Mouse (Mus musculus) spleen, postnatal 36 days (tissue): ENCODE measurements around the gene Mrpl28.

ENCODE experiments used
- DNase-seq, 2 experiments: peaks; one replicate each; pipeline ENCODE4 v3.0.0; 2022; ENCODE audit warnings: low spot score in 2 of 2, mixed read lengths in 1 of 2

Gene Mrpl28

DNA sequence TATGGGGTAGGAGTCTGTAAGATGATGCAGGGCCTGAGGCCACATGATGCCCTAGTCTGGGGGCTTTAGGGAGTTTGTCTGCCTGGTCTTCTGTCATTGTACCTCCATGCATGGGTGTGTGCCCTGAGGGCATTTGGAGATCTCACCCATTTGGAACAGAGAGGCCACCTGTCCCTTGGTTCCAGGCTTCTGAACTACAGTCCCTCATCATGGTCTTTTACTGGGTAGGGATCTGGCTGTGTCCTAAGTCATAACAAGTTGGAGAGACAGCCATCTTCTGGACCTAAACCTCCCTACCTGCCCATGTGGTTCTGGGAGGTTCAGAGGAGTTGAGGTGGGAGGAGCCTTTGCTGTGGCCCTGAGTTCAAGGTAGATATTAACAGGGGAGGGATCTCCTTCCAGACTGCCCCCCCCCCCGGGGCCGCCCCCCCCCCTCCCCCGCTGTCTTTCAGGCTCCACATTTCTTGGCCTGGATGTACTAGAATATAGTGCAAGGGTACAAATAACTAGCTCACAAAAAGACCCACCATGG is 7.3 kb upstream of the Mrpl28 start:
- DNase-seq: no peak

DNA sequence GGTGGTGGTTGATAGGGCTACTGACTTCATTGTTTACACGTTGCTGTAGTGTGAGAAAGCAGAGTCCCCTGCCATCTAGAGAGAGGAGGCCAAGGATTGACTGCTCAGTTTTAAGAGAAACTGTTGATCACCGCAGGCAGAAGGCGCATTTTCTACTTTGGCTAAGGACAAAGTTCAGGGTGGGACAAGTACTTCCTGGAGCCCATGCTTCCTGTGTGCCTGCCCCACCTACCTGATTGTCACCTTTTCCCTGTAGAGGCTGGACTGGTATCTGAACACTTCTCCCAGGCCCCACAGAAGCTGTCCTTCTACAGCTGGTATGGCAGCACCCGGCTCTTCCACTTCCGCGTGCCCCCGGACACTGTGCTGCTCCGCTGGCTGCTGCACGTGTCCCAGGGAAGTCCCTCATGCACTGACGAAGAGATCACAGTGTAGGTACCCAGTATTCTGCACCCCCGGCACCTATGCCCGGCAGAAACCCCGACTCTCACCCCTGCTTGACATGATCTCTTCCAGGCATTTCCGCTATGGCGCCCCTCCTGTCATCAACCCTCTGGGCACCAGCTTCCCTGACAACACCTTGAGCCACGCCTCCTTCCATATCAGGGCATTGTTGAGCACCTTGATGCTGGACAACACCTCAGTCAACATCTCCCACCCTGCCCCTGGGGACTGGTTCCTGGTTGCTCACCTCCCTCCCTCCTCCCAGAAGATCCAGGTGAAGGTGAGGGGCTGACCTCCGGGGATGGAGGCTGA is 6.6 kb upstream of the Mrpl28 start:
- DNase-seq: no peak

DNA sequence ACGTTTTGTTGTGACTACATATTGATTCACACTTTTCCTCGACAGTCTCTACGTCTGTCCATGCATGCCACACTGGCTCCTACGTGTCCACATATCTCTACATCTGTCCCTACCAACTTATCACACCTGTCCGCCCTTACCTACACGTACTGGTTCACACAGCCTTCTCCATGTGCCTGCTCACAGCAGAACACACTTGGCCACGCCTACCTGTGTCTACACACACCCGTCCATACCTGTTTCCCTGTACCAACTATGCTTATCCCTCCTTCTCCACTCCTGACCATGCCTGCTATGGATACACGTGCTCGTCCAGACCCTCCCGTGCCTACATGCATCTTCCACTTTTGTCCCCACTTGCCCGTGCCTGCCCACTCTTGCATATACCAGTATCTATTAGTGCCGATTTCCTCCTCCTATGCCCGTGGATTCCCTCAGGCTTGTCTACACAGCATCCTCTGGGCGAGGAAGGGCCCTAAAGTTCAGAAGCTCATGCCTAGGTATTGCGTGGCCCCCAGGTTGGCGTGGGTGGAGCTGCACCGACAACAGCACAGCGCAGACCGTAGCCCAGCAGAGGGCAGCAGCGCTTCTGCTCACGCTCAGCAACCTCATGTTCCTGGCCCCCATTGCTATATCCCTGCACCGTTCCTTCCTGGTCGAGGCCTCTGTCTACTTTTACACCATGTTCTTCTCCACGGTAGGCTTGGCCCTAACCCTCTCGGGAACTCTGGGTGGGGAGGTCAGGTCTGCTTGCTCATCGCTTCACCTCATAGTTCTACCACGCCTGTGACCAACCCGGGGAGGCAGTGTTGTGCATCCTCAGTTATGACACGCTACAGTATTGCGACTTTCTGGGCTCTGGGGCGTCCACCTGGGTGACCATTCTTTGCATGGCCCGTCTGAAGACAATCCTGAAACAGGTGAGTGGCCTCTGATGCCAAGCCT is 3.3 kb upstream of the Mrpl28 start:
- DNase-seq: peak; percentile 43 to 54

DNA sequence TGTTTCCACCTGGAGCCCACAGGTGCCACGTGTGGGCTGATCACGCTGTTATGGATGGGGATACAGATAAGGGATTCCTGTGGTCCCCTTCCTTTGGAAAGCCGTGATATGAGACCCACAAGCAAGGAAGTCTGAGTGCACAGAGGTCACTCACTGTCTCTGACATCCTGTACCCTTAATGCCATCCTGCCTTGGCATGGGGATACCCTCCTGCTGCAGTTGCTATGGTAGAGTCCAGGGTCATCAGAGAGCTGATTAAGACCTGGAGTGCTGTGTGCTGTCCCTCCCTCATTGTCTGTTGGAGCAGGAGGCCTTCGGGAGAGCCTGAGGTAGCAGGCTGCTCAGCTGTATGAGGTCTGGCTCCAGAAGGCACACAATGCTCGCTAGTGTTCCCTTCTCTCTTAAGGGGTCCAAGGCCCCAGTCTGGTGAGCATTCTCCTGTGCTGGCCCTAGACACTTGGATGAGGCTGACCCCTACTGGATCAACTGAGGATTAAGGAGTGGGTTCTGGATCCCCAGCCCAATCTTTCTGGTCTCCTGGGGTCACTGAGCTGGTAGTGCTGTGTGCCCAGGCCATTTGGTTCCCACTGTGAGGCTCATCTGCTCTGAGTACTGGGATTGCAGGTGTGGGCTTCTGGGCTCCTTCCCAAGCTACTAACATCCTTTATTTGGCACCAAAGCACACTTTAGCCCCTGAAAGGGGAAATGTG is 714 bp upstream of the Mrpl28 start:
- no peak for DNase-seq

DNA sequence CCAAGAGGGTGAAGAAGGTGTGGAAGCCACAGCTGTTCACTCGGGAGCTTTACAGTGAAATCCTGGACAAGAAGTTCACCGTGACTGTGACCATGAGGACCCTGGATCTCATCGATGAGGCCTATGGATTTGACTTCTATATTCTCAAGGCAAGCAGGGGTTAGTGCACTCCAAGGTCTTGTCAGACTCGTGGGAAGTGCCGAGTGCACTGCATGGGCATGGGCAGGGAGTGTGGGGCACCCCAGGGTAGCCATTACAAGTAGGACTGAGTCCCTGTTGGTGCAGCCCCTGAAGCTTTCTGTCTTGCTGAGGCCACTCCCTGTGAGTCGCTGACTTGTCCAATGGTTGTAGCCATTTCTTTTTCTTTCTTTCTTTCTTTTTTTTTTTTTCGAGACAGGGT is 1.3 kb downstream of the Mrpl28 start:
- no peak for DNase-seq

DNA sequence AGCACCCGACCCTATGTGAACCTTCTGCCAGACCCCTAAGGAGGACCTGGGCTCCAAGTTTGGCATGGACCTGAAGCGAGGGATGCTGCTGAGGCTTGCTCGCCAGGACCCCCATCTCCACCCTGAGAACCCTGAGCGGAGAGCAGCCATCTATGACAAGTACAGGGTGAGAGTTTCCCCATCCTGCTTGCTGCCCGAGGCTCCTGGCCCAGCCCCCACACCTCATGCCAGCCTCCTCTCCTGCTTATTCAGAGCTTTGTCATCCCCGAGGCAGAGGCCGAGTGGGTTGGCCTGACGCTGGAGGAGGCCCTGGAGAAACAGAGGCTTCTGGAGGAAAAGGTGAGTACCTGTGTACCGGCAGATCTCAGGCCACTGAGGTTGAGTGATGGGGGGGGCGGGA is 1.9 kb downstream of the Mrpl28 start:
- DNase-seq: no peak

DNA sequence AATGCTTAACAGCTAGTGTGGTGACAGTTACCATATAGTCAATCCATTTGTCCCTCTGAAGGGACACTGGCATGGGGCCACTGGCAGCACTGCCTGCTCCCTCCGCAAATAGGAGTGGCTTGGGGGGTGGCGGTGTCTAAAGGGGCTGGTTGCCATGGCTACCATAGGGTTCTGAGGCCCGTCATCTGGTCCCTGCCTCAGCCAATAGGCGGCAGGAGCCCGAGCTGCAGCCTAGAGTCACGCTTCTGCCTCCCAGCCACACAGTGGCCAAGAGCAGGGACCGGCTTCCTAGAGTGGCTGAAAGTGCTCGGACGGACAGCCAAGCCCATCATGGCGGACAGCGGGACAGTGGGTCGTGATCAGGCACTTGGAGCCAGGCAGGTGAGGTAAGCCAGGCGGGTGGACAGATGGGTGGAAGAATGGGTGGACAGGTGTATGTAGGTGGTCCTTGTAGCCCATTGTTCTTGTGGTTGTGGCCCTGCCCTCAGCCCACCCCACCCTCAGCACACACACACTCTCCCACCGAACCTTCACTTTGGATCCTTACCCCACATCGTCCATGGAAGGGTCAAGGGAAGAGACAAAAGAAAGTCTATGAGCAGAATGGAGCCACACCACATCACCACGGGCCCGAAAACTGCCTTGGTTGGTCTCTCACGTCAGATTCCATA is 7.9 kb downstream of the Mrpl28 start:
- no peak for DNase-seq

DNA sequence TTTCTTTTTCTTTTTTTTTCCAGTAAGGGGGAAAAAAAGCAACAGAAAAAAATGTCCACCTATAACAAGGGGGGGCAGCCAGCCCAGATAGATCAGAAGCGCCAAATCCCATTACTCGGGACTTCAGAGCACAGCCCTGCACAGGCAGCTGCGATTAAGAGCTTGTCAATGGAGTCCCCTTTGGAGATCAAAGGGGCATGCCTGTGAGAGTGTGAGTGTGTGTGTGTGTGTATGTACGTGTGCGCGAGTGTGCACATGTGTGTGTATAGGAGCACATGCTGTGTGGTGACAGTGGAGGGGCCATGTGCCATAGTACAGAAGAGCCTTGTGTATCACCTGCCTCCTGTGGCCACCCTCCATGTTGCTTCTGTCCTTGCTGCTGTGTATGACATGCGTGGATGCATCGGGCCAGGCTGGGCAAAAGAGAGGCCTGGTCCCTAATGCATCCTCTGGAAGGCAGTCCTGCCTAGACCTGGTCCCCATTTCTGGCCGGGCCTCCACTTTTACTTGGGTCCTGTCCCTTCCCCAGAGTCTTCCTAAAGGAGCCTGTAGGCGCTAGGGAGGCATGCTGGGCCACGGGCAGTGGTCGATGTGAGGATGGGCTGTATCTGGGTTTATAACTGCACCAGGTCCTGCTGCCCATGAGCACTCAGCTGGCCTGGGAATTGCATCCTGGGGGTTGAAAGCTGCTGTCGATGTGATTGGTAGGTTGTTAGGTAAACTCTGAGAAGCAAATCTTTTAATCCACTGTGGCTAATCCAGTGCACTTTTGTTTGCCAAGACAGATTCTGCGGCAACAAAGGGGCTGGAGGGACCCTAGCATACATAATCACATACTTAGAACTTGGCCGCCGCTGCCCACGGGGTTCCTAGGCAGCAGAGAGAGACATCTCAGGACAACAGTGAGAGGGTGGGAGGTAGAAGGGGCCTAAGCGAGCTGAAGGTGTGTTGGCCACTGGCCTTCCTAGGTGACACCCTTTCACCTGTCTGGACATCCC is 8.9 kb downstream of the Mrpl28 start:
- DNase-seq: no peak

DNA sequence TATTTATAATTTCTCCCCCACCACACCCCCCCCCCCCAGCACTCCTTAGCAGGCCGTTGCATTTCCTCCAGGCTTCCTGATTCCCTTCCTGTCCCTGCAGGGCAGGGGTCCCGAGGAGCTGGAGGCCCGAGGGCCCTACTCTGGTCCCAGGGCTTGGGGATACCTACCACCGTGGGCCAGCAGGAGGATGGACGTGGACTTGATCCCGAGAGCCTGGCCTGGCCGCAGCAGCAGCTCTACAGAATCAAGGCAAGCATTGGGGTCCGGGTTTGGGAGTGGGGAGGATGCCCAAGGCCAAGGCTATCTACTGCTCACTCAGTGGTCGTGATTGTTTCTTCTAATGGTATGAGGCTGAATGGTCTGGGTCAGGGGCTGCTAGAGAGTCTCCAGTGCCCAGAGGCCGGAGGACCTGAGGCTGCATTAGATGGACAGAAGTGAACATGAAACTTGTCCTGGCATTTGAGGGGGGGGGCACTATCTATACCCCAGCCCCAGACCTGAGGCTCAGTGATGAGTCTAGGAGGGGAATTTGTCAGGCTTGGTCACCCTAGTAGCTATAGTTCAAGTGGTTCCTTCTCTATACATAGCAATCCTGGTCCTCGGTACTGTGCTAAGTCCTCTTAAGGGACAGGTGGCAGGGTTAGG is 13.9 kb downstream of the Mrpl28 start:
- DNase-seq: no peak

DNA sequence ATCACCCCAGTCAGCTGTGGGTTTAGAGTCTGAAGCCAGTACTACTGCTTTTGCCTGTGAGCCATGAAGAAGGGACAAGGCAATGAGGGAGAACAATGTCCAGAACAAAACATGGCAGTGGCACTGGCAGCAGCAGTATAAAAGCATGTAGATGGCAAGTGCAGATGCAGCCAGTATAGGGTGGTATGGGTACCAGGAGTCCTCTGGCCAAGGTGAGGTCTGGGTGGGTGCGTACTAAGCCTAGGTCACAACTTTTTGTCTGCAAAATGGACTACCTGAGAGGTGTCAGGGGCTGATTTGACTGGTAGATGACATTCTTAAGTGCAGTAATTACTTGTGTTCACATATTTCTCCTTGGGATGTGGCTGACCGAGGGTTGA is 14.4 kb downstream of the Mrpl28 start:
- no peak for DNase-seq

DNA sequence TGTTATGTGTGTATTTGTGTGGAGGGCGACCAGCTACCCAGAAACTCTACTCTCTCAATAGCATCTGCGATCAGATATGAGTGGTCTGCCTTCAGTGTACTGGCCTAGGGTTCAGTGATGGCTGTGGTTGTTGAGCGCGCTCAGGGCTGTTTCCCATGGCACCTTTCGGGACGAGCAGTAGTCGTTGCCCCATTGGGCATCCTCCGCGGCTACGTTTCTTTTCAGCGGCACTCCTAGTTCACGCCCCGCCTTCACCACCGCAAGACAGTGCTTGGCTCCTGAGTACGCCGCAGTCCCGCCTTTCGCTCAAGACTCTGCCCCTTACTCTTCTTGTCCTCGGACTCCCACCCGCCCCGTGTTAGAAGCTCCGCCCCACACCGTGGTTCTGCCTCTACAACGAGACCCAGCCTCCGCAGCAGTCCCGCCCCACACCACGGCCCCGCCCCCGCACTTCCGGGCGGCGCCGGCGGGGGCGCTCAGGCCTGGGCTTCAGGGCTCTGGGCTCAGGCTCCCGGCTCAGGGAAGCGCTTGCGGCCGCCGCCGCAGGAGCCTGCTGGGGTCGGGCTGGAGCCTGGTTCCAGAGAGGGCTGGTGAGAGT is 15.0 kb downstream of the Mrpl28 start, which contains the start of gene Axin1:
TSS of gene Axin1 (plus strand) at position 450 of the 598 bp plus-strand sequence.
- peak; percentile 96 to 97 for DNase-seq

DNA sequence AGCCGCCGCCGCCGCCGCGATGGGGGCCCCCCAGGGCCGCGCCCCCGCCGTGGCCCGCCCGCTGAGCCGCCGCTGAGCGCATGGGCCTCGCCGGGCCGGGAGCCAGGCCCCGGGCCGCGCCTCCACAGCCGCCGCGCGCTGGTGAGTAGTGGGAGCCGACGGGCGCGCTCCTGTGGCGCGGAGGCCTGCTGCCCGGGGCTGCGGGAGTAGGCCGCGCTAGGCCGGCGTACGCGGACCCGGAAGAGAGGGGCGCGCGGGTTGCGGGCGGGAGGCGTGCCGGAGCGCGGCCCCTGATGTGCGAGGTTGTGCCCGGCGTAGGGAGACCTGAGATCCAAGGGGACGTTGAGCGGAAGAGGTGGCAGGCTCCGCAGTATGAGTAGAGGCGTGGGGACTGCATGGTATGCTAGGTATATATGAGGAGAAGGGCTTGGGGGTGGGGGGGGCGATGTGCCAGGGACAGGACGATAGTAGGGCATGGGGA is 15.6 kb downstream of the Mrpl28 start:
- DNase-seq: peak; percentile 37

DNA sequence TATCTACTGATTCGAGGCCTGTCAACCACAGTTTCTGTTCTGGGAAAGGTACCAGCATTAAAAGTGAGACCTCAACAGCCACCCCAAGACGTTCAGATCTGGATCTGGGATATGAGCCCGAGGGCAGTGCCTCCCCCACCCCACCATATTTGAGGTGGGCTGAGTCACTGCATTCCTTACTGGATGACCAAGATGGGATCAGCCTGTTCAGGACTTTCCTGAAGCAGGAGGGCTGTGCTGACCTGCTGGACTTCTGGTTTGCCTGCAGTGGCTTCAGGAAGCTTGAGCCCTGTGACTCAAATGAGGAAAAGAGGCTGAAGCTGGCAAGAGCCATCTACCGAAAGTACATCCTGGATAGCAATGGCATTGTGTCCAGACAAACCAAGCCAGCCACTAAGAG is 19.5 kb downstream of the Mrpl28 start:
- DNase-seq: no peak

DNA sequence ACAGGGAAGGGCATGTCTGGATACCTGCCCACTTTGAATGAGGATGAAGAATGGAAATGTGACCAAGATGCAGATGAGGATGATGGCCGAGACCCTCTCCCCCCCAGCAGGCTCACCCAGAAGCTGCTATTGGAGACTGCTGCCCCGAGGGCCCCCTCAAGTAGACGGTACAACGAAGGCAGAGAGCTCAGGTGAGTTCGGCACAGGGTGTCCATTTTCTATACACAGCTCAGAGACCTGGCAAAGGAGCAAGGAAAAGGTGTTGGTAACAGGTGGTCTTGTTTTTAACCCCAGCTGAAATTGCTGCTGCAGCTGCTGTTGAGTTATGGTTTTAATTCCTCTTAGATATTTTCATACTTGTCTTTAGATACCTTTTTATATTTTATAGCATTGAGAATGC is 20.1 kb downstream of the Mrpl28 start:
- DNase-seq: no peak

DNA sequence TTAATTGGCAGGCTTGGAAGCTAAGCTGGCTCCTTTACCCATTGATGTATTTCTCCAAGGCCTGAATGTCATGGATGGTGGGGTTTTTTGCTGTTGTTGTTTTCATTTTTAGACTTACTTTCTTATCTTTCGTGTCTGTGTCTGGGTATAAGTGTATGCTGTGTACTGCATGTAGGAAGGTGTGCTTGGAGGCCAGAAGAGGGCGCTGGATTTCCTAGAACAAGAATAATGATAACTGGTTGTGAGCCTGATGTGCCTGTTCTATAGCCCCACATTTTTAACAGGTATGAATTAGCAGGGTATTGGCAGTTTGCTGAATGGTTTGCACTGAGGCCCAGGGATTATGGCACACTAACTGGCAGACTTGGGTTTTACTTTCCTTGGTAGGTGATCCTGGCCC is 25.8 kb downstream of the Mrpl28 start:
- DNase-seq: no peak

DNA sequence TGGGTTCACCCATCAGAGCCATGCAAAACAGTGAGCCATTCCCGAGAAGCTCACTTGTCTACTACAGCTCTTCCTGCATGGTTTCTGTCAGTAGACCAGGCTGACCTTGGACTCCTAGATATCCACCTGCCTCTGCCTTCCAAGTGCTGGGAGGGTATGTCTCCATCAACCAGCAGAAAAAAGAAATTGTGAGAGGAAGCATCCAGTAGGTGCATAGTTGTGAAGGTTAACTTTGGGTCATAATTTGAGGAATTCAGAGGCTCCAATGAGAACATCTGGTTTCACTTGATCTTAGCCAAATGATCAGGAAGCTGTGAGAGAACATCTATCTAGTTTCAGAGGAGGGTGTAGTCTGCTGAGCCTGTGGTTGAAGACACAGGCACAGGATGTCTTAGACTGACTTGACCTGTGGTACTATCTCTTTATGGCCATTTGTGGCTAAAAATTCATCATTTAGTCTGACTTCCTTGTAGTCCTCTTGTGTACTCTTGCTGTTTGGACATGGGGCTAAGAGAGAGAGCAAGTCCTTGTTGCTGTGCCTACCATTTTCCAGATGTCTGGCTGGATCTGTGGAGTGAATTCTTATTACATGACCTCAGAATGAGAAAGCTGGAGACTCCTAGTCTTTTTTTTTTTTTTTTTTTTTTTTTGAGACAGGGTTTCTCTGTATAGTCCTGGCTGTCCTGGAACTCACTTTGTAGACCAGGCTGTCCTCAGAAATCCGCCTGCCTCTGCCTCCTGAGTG is 28.8 kb downstream of the Mrpl28 start:
- DNase-seq: no peak

DNA sequence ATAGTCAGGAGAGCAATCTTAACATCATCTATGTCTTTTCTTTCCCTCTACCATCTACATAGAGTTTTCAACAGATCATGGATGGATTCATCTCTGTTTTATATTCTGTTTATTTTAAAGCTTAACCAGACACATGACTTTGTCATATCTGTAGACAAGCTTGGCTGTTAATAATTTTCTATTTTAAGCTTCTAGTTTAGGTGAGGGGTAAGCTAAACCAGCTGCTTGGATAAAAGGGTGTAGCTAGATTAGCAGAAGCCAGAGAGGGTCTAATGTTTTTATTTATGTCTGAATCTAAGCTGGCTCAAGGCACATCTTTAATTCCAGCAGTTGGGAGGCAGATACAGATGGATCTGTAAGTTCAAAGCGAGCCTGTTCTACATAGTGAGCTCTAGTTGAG is 39.4 kb downstream of the Mrpl28 start:
- no peak for DNase-seq

DNA sequence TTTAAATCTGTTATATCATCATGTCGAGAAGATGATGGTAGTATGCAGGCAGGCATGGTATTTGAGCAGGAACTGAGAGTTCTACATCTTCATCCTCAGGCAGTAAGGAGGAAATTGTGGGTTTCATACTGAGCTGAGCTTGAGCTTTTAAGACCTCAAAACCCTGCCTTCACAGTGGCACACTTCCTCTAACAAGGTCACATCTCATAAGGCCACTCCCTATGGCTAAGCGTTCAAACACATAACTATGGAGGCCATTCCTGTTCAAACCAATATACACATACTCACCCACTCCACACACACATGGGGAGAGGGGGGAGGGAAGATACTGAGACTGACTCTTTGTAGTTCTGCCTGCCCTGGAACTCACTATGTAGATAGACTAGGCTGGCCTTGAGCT is 44.7 kb downstream of the Mrpl28 start:
- DNase-seq: peak; percentile 82 to 85
